Mouse (Mus musculus): ENCODE data around the gene Pros1.

Gene Pros1

DNA sequence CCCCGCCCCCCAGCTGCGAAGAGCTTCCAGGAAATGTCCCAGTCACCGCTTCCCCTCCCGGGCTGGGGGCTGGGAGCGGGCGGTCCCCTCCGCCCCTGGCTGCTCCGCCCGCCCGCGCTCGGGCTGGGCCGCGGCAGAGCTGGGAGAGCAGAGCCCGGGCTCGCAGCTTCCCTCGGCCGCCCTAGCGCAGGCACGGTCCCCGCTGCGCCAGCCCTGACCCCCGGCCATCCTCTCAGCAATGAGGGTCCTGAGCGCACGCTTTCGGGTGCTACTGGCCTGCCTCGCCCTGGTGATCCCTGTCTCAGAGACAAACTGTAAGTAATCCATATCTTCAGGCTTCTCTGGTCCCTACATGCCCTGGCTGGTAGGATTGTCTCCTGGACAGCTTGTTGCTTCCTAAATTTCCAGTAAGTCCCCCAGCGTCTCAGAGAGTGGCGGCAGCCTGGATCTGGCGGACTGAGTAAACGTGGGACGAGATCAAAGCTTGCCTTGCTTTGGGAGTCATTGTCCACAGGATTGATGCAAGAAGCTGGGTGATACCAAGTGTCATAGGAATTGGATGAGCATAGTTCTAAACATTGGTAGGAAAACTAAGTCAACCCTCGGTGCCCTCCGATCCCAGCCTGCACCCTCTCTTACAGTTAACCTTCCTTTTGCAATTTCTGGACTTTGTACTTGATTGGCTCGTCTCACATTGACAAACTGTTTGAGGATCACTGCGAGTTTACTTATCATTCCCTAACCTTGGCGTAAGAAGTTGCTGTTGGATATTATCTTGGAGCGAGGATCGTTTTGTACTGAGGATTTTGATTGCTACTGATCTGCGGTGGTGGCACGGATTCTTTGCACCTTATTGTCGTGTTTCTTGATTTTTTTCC lies at the start of gene Pros1:
Gene Pros1 (plus strand): TSS at position 117 of the 878 bp plus-strand sequence.
- no peak for DNase-seq

DNA sequence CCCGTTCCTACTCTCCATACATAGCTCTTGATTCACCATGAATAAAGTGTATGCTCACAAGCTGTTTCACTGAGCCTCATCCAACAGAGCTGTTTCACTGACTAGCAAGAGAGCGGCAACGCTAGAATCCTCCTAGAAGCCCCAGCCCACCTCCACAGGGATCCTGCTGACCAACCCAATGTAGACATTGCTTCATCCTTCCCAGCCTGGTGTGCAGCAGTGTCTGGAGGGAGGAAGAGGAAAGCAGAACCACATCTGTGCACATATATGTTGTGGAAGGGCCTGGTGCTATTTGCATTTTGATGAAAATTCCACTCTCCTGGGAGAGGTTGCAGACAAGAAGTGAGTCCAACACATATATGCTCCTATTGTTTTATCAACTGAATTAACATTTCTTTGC lies 49.5 kb upstream of the Pros1 start:
- DNase-seq: no peak

- no peak for DNase-seq
Observed at GRCm38 (mm10) chr16:62807249-62807979, 46.7 kb upstream of the Pros1 start.

DNA sequence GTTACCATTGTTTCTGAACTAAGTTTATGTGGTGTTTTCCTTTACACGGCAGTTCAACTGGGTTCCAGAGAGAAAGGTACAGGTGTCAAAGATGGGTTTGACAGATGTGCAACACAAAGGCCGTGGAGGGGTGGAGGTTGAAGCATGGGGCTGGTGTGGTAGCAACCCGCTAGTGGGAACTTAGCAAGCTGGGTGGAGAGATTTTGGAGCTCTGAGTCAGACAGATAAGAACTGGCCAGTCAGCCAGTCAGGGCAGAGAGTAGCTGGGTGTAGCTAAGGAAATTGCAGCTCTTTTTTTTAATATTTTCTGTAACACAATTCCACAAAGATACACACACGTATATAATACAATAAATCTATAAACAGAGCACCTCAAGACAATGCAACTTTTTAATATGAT lies 43.3 kb upstream of the Pros1 start:
- no peak for DNase-seq

- DNase-seq: no peak
Observed at GRCm38 (mm10) chr16:62813790-62814189, 40.3 kb upstream of the Pros1 start.

- DNase-seq: no peak
Observed at GRCm38 (mm10) chr16:62814491-62814890, 39.6 kb upstream of the Pros1 start, which contains the start of gene Stx19. Gene Stx19 (plus strand): TSS chr16:62814676.

DNA sequence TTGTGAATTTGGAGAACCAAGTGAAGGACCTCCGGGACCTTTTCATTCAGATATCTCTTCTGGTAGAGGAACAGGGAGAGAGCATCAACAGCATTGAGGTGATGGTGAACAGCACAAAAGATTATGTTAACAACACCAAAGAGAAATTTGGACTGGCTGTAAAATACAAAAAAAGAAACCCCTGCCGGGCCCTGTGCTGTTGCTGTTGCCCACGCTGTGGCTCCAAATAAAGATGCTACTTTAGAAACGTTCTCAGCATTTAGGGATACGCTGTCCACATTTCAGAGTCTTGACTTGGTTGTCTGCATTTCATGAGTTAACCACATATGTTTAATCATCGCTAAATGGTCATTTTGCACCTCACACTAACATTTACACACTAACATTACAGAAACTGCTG lies 31.6 kb upstream of the Pros1 start:
- DNase-seq: no peak

DNA sequence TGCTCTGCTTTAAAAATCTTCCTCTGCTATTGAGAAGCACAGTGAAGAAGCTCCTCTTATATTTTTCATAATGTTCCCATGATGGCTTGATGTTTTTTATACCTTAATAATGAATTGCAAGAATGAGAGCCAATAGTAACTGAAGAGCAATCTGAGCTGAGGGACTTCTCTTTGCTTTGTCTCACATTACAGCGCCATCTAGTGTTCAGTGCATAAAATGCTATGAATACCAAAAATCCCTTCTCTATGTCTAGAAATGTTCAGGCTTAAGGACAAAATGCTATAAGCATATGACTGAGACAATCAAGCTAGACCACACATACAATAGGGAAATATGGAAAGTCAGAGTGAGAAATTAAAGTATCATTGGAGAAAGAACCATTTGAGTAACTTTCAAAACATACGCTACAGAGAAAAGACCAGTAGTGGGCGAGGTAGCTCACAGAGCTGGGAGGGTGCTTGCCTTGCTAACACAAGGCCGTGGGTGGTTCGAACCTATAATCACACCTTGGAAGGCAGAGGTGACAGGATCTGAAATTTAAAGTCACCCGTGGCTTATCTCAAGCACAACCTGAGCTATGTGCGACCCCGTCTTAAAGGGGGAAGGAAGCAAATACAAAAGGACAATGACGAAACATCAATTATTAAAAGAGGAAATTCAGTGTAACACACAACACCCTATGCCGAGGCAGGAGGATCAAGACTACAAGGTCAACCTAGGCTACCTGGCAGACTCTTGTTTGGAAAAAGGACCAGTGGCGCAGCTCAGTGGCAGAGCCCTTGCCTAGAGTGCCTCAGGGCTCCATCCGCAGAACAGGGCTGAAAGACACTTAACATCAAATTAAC lies 27.7 kb upstream of the Pros1 start:
- peak; percentile 41 for DNase-seq

DNA sequence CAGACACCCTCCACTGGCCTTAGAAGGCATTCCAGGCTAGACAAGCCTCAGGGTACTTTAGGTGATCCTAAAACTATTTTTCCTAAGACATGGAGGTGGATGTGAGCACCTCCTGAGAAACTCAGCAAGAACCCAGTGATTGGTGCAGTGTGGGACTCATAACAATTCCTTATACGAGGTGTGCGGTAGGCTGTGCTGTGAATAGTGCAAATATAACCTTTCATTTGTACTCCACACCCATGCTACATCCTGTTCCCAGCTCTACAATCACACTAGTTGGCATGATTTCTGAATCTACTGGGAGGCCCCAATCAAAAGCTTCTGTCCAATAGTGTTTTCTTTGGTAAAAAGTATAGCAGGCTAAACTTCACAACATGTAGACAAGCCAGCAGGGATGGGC lies 22.1 kb upstream of the Pros1 start:
- DNase-seq: no peak

- peak; percentile 49 for DNase-seq
Observed at GRCm38 (mm10) chr16:62832481-62832880, 21.6 kb upstream of the Pros1 start.

DNA sequence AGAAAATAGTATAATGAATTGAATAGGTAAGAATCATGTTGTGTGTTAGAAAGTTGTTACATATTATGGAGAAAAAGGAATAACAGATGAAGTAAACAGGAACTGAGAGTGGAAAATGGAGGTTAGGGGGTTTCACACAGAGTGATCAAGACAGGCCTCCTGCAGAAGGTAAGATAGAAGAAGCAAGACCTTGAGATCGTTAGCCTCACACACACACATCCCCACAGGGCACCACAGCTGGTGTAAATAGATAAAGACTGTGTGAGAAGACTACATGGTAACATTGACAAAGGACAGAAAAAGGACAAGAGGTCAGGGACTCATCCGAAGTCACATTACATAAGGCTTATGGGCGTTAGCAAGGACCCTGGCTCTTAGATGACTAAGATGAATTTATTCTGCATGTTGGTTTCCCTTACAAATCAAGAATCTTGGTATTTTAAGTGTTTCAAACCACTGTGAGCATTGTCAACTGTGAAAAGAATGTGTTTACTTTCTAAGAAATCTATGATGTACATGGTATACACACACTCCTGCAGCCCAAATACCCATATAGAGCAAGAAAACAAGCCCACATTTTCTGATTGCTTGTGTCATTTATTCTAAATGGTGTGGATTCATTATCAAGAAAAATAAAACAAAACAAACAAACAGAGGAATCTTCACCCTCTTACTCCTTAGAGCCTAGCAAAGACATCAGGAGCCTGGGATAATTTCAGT lies 19.9 kb upstream of the Pros1 start:
- no peak for DNase-seq

DNA sequence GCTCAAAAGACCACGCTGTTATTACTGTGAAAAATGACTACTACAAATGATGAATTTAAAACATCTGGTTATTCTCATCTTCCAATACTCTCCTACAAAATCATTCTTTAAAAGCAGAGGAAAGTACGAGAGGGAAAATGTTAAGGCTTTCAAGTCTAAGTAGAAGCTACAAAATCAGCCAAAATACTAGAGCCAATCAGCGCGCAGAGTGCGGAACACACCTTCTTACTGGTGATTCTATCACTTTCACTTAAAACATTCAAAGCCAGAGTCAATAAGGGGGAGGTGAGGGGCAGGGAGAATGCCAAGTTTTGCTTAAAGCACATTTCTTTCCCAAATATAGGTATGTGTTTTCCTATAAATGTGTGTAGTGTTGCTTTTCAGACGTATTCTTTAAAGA lies 8.8 kb upstream of the Pros1 start:
- no peak for DNase-seq

DNA sequence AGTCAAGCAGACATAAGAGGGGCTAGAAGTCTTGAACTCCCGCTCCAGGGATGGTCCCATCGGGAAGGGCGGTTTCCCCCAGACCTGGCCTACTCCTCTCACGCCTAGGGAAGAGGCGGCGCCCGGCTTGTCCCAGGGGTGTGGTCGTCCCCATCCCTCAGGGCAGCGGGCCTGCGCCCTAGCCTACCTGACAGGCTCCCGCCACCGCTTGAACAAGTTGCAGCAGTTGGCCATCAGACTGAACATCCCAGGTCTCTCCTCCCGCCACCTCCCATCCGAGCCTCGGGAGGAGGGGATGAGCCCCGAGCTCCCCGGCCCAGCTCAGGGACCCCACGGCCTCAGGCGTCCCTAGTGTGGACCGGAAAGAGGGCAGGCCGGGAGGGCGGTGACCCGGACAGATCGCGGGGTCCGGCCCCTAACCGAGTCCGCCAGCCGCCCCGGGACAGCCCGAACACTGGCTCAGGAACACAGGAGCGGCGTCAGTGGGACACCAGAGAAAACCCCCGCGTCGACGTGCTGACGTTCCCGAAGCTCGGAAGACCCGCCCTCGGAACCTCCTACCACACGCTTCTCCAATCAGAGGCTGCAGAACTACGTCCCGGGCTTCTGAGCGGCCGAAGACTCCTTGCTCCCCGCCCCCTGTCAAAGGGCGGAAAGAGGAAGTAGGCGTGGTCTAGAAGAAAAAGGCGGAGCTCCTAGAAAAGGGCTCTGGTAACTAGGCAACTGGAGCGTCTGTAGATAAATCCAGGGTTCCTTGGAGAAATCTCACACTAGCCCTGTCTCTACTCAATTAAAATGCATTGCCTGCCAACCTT lies 7.4 kb upstream of the Pros1 start, which contains the start of gene Arl13b:
Gene Arl13b (minus strand): TSS at position 543 of the 815 bp plus-strand sequence.
- peak; percentile 96 for DNase-seq

GRCm38 (mm10) chr16:62852464-62853252 lies 1.4 kb upstream of the Pros1 start:
- DNase-seq: no peak

GRCm38 (mm10) chr16:62853611-62854126 lies 438 bp upstream of the Pros1 start:
- DNase-seq: no peak

GRCm38 (mm10) chr16:62855385-62855784 lies 1.3 kb downstream of the Pros1 start:
- no peak for DNase-seq

DNA sequence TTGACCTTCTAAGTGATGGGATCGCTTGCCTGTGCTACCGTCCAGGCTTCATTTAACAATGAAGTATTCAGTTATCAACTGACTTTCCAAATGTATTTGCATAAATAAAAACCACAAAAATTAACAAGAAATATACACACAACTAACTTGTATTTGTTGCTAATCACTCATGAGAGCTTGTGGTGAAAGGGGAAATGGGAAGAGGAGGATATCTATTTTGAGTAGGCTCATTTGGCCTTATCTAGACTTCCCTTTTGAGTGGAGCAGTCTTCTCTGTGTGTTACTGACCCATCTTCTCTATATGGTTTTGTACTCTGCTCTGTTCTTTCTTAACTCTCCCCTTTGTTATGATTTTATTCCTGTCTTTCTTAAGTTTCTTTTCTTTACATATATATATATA lies 2.2 kb downstream of the Pros1 start:
- DNase-seq: no peak

GRCm38 (mm10) chr16:62857498-62857897 lies 3.4 kb downstream of the Pros1 start:
- DNase-seq: no peak

- no peak for DNase-seq
Observed at GRCm38 (mm10) chr16:62858018-62858417, 3.9 kb downstream of the Pros1 start.

- no peak for DNase-seq
Observed at GRCm38 (mm10) chr16:62860140-62860539, 6.0 kb downstream of the Pros1 start.

Measured in cerebellum, adult 9-10 months (tissue).